Mouse (Mus musculus) erythroblast, embryonic 14.5 days (primary cell): ENCODE data around the gene Mbd3l1.

Experiments
- GATA1 ChIP-seq: IDR thresholded peaks from 2 replicates; pipeline ENCODE4 v1.6.1; 2012; ENCODE audit warnings: low read length, inconsistent platforms, mixed read lengths
- TAL1 ChIP-seq: IDR thresholded peaks from 3 replicates; pipeline ENCODE4 v1.6.1; 2012; ENCODE audit warnings: low read length, inconsistent platforms, mixed read lengths

- TF ChIP-seq GATA1 (no peak), TAL1 (no peak)
Measured at GRCm38 (mm10) chr9:18508098-18508497, 29.9 kb downstream of the Mbd3l1 start.
